Mouse (Mus musculus) layer of hippocampus, adult 9-10 months (tissue): ENCODE data around the gene Akap13.
"Not testable (repeated sequence)": the region's sequence is repeated elsewhere in the genome, so short reads cannot be mapped to it uniquely, and the experiment has no call there.

Experiments
- DNase-seq: peaks from one replicate; pipeline ENCODE4 v3.0.0; 2022; ENCODE audit warnings: low spot score

The Akap13 gene

GRCm38 (mm10) chr7:75717349-75717748 lies 262.0 kb downstream of the Akap13 start:
- DNase-seq: no peak

- DNase-seq: no peak
These were observed 266.0 kb downstream of the Akap13 start for GRCm38 (mm10) chr7:75721302-75721701.

- no peak for DNase-seq
These were observed 268.7 kb downstream of the Akap13 start for GRCm38 (mm10) chr7:75724012-75724411.

GRCm38 (mm10) chr7:75725899-75726298 lies 270.6 kb downstream of the Akap13 start:
- DNase-seq: no peak

- no peak for DNase-seq
These were observed 271.5 kb downstream of the Akap13 start for GRCm38 (mm10) chr7:75726867-75727266.

- no peak for DNase-seq
These were observed 274.3 kb downstream of the Akap13 start for GRCm38 (mm10) chr7:75729652-75730051.

GRCm38 (mm10) chr7:75730216-75730615 lies 274.9 kb downstream of the Akap13 start:
- DNase-seq: no peak

GRCm38 (mm10) chr7:75731951-75732350 lies 276.6 kb downstream of the Akap13 start:
- DNase-seq: no peak

GRCm38 (mm10) chr7:75733166-75733565 lies 277.8 kb downstream of the Akap13 start:
- DNase-seq: no peak

GRCm38 (mm10) chr7:75739075-75739725 lies 283.9 kb downstream of the Akap13 start:
- peak; percentile 49 for DNase-seq

GRCm38 (mm10) chr7:75744528-75744927 lies 289.2 kb downstream of the Akap13 start:
- DNase-seq: no peak

GRCm38 (mm10) chr7:75744978-75745638 lies 289.8 kb downstream of the Akap13 start:
- no peak for DNase-seq

- DNase-seq: not testable (repeated sequence)
These were observed 290.6 kb downstream of the Akap13 start for GRCm38 (mm10) chr7:75745969-75746368.

- DNase-seq: no peak
These were observed 295.2 kb downstream of the Akap13 start for GRCm38 (mm10) chr7:75750581-75750980.

GRCm38 (mm10) chr7:75751161-75751803 lies 295.9 kb downstream of the Akap13 start:
- no peak for DNase-seq

GRCm38 (mm10) chr7:75752442-75753191 lies 297.3 kb downstream of the Akap13 start:
- DNase-seq: no peak

GRCm38 (mm10) chr7:75753192-75753783 lies 298.0 kb downstream of the Akap13 start:
- DNase-seq: no peak

GRCm38 (mm10) chr7:75754587-75755499 lies 299.5 kb downstream of the Akap13 start:
- DNase-seq: no peak

GRCm38 (mm10) chr7:75755861-75756449 lies 300.6 kb downstream of the Akap13 start:
- no peak for DNase-seq

GRCm38 (mm10) chr7:75759992-75760514 lies 304.7 kb downstream of the Akap13 start:
- no peak for DNase-seq
